Mouse (Mus musculus): ENCODE results near the gene Gm49320.

The Gm49320 gene

GRCm38 (mm10) chr8:4238434-4239192 is at the start of gene Gm49320, which contains the start of gene Map2k7:
TSS of gene Gm49320 (plus strand) at chr8:4238865.
TSS of gene Map2k7 (plus strand) at chr8:4238740.
- peak; percentile 100 for DNase-seq

GRCm38 (mm10) chr8:4189031-4189722 is 49.5 kb upstream of the Gm49320 start:
- no peak for DNase-seq

- no peak for DNase-seq
These were observed 46.4 kb upstream of the Gm49320 start for GRCm38 (mm10) chr8:4192305-4192704.

GRCm38 (mm10) chr8:4192807-4193587 is 45.7 kb upstream of the Gm49320 start:
- DNase-seq = peak; percentile 94 to 98

GRCm38 (mm10) chr8:4193588-4193894 is 45.1 kb upstream of the Gm49320 start:
- no peak for DNase-seq

GRCm38 (mm10) chr8:4201321-4201720 is 37.3 kb upstream of the Gm49320 start:
- no peak for DNase-seq

- DNase-seq = no peak
These were observed 33.2 kb upstream of the Gm49320 start for GRCm38 (mm10) chr8:4205246-4206123.

GRCm38 (mm10) chr8:4206182-4207015 is 32.3 kb upstream of the Gm49320 start:
- peak; percentile 48 to 61 for DNase-seq

- DNase-seq = no peak
These were observed 31.7 kb upstream of the Gm49320 start for GRCm38 (mm10) chr8:4207016-4207350.

GRCm38 (mm10) chr8:4211097-4211496 is 27.6 kb upstream of the Gm49320 start:
- no peak for DNase-seq

GRCm38 (mm10) chr8:4212809-4213209 is 25.9 kb upstream of the Gm49320 start:
- DNase-seq = peak in 1 of 2 experiments; percentile 47

- peak in 1 of 2 experiments; percentile 47 for DNase-seq
These were observed 25.3 kb upstream of the Gm49320 start for GRCm38 (mm10) chr8:4213210-4214005.

GRCm38 (mm10) chr8:4214006-4214980 is 24.4 kb upstream of the Gm49320 start:
- DNase-seq = peak in 1 of 2 experiments; percentile 24

GRCm38 (mm10) chr8:4216296-4216695 is 22.4 kb upstream of the Gm49320 start:
- no peak for DNase-seq

GRCm38 (mm10) chr8:4216791-4217621 is 21.7 kb upstream of the Gm49320 start, which contains the start of gene Prr36:
TSS of gene Prr36 (minus strand) at chr8:4217459.
- DNase-seq = peak; percentile 88 to 89

GRCm38 (mm10) chr8:4219617-4220016 is 19.0 kb upstream of the Gm49320 start:
- DNase-seq = no peak

- no peak for DNase-seq
These were observed 16.6 kb upstream of the Gm49320 start for GRCm38 (mm10) chr8:4222059-4222458.

GRCm38 (mm10) chr8:4226323-4226722 is 12.3 kb upstream of the Gm49320 start:
- peak in 1 of 2 experiments; percentile 1 for DNase-seq
